Mouse (Mus musculus): Measurements from ENCODE around the gene Mpc2.
A peak's percentile ranks its signal among the peaks of the same experiment; 100 is the strongest.

The Mpc2 gene

GRCm38 (mm10) chr1:165460360-165460800 lies at the start of gene Mpc2, which contains the start of gene Dcaf6:
TSS of gene Mpc2 (plus strand) at chr1:165460637.
TSS of gene Dcaf6 (minus strand) at chr1:165460475.
- DNase-seq (ENCODE audit: low read depth, low spot score), result peak; percentile 99

DNA sequence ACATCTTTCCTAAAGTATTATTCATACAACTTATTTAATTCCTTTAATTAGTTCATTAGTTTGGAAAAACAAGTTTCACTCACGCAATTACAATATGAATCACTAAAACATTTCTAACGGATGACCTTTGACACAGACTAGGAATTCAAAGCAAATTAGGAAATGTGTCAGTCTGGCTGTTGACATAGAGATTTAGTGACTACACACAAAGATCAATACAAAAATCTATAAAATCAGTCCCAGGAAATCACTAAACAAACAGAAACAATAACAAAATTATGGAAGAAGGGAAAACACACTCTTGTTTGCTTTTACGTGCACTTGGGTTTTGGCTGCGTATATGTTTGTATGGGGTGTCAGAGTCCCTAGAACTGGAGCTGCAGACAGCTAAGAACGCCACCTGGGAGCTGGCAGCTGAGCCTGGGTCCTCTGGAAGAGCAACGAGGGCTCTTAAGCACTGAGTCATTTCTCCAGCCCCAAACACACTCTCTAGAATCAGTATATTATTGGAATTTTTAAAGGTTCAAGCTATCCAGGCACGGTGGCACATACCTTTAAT lies 39.0 kb upstream of the Mpc2 start:
- DNase-seq (ENCODE audit: low read depth, low spot score), result no peak

- DNase-seq (ENCODE audit: low read depth, low spot score), result no peak
These were observed 34.2 kb upstream of the Mpc2 start for GRCm38 (mm10) chr1:165426254-165426653.

DNA sequence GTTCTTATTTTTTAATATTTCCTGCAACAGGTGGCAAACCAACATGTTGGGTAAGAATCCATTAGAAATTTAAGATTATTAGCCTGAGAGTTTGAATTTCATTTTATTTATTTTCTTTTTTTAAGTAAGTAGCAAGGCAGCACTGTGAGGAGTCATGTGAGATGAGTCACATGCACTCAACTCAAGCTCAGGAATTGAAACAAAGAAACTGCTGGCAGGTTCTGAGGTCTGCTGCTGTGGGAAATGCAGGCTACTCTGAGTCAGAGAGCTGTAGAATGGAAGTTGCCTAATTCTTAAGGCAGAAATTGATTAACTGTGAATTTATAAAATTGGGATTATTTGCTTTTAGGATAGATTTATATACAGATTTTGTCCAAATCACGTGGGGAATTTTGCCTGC lies 27.6 kb upstream of the Mpc2 start:
- no peak for DNase-seq (ENCODE audit: low read depth, low spot score)

GRCm38 (mm10) chr1:165438289-165439021 lies 22.0 kb upstream of the Mpc2 start:
- DNase-seq (ENCODE audit: low read depth, low spot score), result no peak

GRCm38 (mm10) chr1:165440788-165441187 lies 19.6 kb upstream of the Mpc2 start:
- no peak for DNase-seq (ENCODE audit: low read depth, low spot score)

- DNase-seq (ENCODE audit: low read depth, low spot score), result no peak
These were observed 19.2 kb upstream of the Mpc2 start for GRCm38 (mm10) chr1:165441201-165441600.

DNA sequence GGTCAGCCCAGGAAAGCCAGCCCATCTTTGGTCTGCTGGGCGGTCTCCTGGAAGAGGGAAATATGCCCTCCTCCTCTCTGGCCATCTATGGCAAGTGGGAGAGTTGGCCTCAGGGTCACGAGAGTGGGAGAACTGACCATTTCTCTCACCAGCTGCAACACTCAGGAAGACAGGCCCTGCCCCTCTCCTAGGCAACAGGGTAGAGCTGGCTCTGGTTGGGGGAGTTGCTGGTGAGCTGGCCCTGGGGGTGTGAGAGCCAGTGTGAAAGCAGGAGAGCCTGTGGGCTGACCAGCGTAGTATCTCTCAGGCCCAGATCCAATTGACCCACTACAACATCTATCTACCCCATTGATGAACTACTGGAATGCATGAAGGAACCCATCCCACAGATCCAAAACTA lies 18.7 kb upstream of the Mpc2 start:
- DNase-seq (ENCODE audit: low read depth, low spot score), result no peak

- DNase-seq (ENCODE audit: low read depth, low spot score), result no peak
These were observed 1.4 kb upstream of the Mpc2 start for GRCm38 (mm10) chr1:165459041-165459502.

DNA sequence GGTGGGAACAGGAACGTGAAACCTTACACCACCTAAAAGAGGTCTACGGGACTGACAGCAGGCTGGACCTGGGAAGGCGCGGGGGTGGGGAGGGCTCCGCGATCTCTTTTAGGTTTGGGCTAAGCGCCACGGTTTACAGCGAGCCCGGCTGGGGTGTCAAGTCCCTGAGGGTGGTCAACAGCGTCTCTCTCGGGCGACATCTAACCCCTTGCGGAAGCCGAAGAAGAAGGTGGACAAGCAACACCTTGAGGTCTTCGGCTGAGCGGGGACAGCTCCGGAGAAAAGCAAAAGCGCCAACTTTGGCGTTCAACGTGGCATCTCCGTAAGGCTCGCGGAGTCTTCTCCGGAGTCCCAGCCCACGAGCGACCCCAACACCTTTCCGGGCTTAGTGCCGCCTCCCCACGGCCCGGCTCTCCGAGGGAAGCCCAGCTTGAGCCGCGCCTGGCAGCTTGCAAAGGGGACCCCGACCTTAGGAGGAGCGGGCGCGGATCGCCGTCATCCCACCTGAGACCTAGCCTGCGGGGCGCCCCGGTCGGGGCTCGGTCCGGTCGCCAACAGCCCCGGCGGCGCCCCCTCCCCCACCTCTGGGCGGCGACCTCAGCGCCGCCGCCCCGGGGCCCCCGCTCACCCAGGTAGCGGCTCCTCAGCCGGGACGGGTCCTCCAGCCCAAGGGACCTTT lies 795 bp upstream of the Mpc2 start:
- DNase-seq (ENCODE audit: low read depth, low spot score), result peak; percentile 65

DNA sequence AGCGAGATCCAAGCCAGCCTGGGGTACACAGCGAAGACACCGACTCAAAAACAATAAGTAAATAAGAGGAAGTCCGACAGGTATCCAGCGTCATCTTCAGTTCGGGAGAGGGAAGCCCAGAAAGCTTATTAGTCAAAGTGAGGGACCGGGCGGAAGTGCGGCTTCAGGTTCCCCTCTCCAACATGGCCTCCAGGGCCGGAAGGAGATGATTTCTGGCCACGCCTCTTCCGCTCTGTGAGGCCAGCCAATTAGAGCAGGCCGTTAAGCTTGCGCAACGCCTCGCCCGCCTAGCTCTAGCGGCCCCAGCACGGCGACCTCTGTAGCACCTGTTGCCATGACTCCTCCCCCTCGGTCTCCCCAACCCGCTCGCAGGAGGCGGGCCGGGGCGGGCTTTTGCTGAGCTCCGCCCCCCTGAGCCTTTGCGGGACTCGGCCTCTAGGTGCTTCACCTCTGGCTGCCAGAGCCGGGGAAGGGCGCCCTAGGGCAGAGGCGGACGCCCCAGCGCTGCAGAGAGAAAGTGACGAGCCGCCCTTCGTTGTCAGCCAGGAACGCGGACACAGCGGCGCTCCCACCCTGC lies 452 bp downstream of the Mpc2 start:
- peak; percentile 100 for DNase-seq (ENCODE audit: low read depth, low spot score)

- no peak for DNase-seq (ENCODE audit: low read depth, low spot score)
These were observed 1.2 kb downstream of the Mpc2 start for GRCm38 (mm10) chr1:165461681-165462080.

DNA sequence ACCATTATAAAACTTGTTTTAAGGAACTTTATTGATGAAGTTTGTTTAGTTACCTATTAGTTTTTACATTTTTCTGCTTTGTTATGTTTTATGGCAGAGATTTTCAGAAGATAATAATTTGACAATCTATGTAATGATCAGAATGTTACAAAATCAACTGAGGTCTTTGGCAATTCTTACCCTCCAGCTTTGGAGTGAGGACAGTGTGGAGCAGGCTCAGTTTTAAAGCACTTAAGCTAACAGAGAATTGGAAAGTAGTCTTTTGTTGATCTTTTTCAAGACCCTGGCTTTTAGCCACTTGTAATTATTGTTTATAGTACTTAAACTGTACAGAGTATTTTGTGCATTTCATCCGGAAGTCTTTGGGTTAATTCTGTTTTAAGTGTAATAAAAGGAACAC lies 2.4 kb downstream of the Mpc2 start:
- DNase-seq (ENCODE audit: low read depth, low spot score), result no peak

DNA sequence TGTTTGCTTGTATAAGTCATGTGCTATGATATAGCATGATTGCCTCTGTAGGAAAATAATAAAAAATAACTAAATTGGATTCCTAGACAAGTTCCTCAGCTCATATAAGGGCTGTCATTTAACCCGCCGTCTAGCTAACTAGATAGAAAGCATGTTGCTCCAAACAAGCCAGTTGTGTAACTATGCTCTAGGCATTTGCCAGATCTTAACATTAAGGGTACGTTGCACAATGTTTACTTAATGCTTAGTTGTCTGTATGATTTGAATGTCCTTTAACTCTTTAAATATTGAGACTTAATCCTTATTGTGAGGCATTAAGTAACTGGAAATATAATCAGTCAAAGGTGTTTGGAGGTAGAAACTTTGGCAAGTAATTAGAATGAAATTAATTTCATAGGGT lies 4.1 kb downstream of the Mpc2 start:
- DNase-seq (ENCODE audit: low read depth, low spot score), result no peak

- no peak for DNase-seq (ENCODE audit: low read depth, low spot score)
These were observed 8.5 kb downstream of the Mpc2 start for GRCm38 (mm10) chr1:165468971-165469370.

- DNase-seq (ENCODE audit: low read depth, low spot score), result no peak
These were observed 9.3 kb downstream of the Mpc2 start for GRCm38 (mm10) chr1:165469717-165470116.

- no peak for DNase-seq (ENCODE audit: low read depth, low spot score)
These were observed 11.1 kb downstream of the Mpc2 start for GRCm38 (mm10) chr1:165471490-165471889.

- DNase-seq (ENCODE audit: low read depth, low spot score), result no peak
These were observed 24.3 kb downstream of the Mpc2 start, which contains the start of gene Adcy10 for GRCm38 (mm10) chr1:165484688-165485233. TSS of gene Adcy10 (plus strand) at chr1:165485183.

- no peak for DNase-seq (ENCODE audit: low read depth, low spot score)
These were observed 25.7 kb downstream of the Mpc2 start for GRCm38 (mm10) chr1:165486108-165486507.

DNA sequence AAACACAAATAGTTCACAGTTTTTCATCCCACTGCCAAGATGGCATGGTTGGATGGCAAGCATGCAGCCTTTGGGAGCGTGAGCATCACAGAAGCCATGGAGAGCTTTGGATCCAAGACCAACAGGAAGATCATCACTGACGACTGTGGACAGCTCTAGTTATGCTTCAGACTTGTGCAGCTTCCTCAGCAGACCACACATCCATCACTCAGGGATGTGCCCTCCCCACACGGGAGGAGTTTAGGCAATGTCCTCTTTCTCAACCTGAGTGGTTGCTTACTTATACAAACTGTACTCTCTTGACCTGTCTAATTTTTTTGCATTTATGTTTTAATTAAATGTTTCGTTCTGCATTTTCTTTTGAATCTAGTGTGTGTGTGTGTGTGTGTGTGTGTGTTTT lies 28.8 kb downstream of the Mpc2 start:
- DNase-seq (ENCODE audit: low read depth, low spot score), result no peak

DNA sequence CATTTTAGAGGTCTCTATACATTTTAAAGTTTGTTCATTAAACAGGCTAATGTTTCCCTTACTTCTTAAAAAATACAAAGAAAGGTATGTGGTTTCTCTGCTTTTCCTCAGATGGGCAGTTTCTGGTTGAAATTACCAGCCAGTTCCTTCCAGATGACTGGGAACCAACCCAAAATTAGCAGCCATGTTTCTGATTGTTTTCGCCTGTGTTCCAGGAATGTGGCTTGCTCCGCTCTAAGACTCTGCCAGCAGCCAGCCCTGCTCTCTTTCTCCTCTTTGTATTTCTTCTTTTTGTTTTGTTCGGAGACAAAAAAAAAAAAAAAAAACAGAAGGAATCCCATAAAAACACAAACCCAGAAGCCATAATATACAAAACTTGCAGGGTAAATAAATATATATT lies 38.4 kb downstream of the Mpc2 start:
- DNase-seq (ENCODE audit: low read depth, low spot score), result no peak

All from CD4-positive helper T cell, adult 2 months (primary cell).